Mouse (Mus musculus) kidney, embryonic 14.5 days (tissue): ENCODE results near the gene Art2b. TPM values are rescaled to one million over a fixed set of nuclear protein-coding genes. Genes with fewer than 3 reads are reported as not detected.

ENCODE experiments used
- ATAC-seq: fragments of 200-750 bp; cut with Nextera tagmentation; 2 replicates; pipeline ENCODE4 v1.8.0; 2017; ENCODE audit warnings: moderate number of reproducible peaks, mild to moderate bottlenecking, moderate TSS enrichment, moderate library complexity; ENCODE audit not compliant: low FRiP score, low TSS enrichment
- H3K27ac ChIP-seq: fragments of 300-500 bp; sonication (generic); 2 replicates; pipeline ENCODE4 v1.5.1; 2014; ENCODE audit warnings: low read depth, mild to moderate bottlenecking, low read length, moderate library complexity, mixed read lengths
- H3K27me3 ChIP-seq: fragments of 300-500 bp; sonication (generic); 2 replicates; pipeline ENCODE4 v1.6.1; 2014; ENCODE audit warnings: mild to moderate bottlenecking, low read length; ENCODE audit not compliant: control insufficient read depth, insufficient read depth
- H3K36me3 ChIP-seq: fragments of 300-500 bp; sonication (generic); 2 replicates; pipeline ENCODE4 v1.6.1; 2014; ENCODE audit warnings: low read length, mixed read lengths; ENCODE audit not compliant: control insufficient read depth, insufficient read depth
- H3K4me1 ChIP-seq: fragments of 300-500 bp; sonication (generic); 2 replicates; pipeline ENCODE4 v1.6.1; 2014; ENCODE audit warnings: low read length, mixed read lengths; ENCODE audit not compliant: control insufficient read depth, insufficient read depth
- H3K4me2 ChIP-seq: fragments of 300-500 bp; sonication (generic); replicated peaks from 2 replicates; pipeline ENCODE4 v1.6.1; 2014; ENCODE audit warnings: low read depth, mild to moderate bottlenecking, low read length
- H3K4me3 ChIP-seq: fragments of 300-500 bp; sonication (generic); 2 replicates; pipeline ENCODE4 v1.5.1; 2014; ENCODE audit warnings: mild to moderate bottlenecking, low read length
- H3K9ac ChIP-seq: fragments of 300-500 bp; sonication (generic); 2 replicates; pipeline ENCODE4 v1.6.1; 2014; ENCODE audit warnings: low read depth, mild to moderate bottlenecking, low read length, moderate library complexity
- H3K9me3 ChIP-seq: fragments of 300-500 bp; sonication (generic); 2 replicates; pipeline ENCODE4 v1.6.1; 2016; ENCODE audit warnings: low read length; ENCODE audit not compliant: control insufficient read depth
- WGBS: fragments of 180-500 bp; shearing (Covaris S2); extraction: QIAGEN DNeasy Blood & Tissue Kit; methylation state at CpG from one replicate; pipeline ENCODE4 v1.1.7; 2014; 5-methylcytosine and 5-hydroxymethylcytosine counted together
- polyA plus RNA-seq: library from polyadenylated mRNA; unstranded; fragments of >200 nt; fragmentation: Nextera tagmentation; extraction: Ambion mirVana; gene quantifications from 2 replicates; pipeline ENCODE4 v1.2.1, GENCODE M21; 2014

Art2b gene
- polyA plus RNA-seq, 1 experiment from 2014 or later: not detected

DNA sequence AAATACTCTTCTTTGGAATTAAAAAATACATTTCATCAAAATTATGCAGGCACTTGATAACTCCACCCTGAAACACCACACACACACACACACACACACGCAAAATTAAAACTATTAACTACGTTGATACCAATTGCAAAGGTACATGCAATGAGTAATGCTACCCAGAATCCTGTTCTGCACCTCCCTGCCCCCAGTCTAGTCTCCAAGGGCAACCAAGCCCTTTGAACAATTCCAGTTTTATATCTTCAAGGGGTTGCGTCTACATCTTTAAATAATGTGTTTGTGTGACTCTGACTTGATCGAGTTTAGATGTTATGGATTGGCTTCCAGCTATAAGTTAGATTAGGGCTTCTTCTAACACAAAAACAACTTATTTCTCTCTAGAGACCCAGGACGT is 49.9 kb downstream of the Art2b start:
- no peaks in the 10 kb centered on the region for H3K36me3 ChIP-seq

DNA sequence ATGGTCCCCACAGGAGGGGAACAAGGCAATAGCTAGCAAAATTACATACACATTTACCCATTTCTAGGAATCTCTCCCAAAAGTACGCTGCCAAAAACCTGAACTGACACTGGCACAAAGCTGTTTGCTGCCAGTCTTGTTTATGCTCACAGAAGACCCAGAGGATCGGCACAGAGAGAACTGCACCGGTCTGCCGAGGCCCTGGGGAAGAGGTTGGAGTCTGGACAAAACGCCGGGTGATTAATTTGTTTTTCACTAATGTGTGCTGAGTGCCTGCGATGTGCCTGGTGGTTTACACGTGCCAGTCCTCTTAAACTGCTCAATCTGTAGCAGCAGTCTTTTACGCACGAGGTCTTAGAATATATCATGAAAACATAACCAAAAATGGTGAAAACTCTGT is 50.3 kb downstream of the Art2b start:
- H3K4me2 ChIP-seq: no peak overlapping the region
- no peak overlapping the region for H3K9ac ChIP-seq
- peaks cover 5% of the 10 kb centered on the region; the same call in 1 of the 2 replicates for H3K4me1 ChIP-seq
- no peaks in the 10 kb centered on the region for H3K27me3 ChIP-seq
- H3K27ac ChIP-seq: no peak overlapping the region
- ATAC-seq: no peak
- H3K9me3 ChIP-seq: no peaks in the 10 kb centered on the region
- no peak overlapping the region for H3K4me3 ChIP-seq
- H3K36me3 ChIP-seq: no peaks in the 10 kb centered on the region
- WGBS: 75% methylated on average over 10 of the region's 10 CpGs

More for the DNA sequence above, 49.9 kb downstream of the Art2b start:
- H3K9ac ChIP-seq: no peak overlapping the region
- H3K9me3 ChIP-seq: no peaks in the 10 kb centered on the region
- H3K4me3 ChIP-seq: no peak overlapping the region
- H3K4me1 ChIP-seq: peaks cover 5% of the 10 kb centered on the region; the same call in 1 of the 2 replicates
- no peak overlapping the region for H3K4me2 ChIP-seq
- no peak for ATAC-seq
- 77% methylated on average over 5 of the region's 5 CpGs for WGBS
- no peaks in the 10 kb centered on the region for H3K27me3 ChIP-seq
- H3K27ac ChIP-seq: no peak overlapping the region

DNA sequence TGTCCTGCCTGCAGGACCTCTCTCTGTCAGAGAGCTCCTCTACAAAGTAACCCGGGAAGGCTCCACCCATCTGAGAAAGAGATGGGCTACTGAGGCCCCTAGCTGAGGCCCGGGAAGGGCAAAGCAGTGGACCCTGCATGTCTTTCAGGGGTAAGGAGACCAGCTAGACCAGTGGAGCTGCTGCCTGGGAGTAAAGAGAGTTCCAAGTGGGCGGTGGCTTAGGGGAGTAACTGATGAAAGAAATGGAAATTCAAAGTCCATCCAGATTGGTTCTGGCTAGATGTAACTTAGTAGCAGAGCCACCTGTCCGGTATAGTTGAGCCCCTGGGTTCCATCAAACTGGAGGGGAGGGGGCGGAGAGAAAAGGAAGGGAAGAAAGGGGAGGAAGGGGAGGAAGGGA is 51.0 kb downstream of the Art2b start:
- Histone ChIP-seq H3K4me1 (peaks cover 5% of the 10 kb centered on the region; the same call in 1 of the 2 replicates), H3K36me3 (no peaks in the 10 kb centered on the region), H3K9ac (no peak overlapping the region), H3K4me3 (no peak overlapping the region), H3K27me3 (no peaks in the 10 kb centered on the region), H3K4me2 (no peak overlapping the region), H3K27ac (no peak overlapping the region), H3K9me3 (no peaks in the 10 kb centered on the region)
- no peak for ATAC-seq
- WGBS: 24% methylated on average over 5 of the region's 5 CpGs

Other genes with a start within 250 kb of the Art2b start
- gene Arap1, start 237.5 kb downstream of the Art2b start, polyA plus RNA-seq: 70.9 and 92.5 TPM in 2 replicates
- gene Gm45837, start 174.7 kb downstream of the Art2b start, polyA plus RNA-seq: 10.2 and 13.2 TPM in 2 replicates
- 11.0 and 16.4 TPM in 2 replicates for gene Pde2a, start 163.9 kb downstream of the Art2b start, polyA plus RNA-seq
- 30.7 and 54.9 TPM in 2 replicates for gene Clpb, start 78.0 kb upstream of the Art2b start, polyA plus RNA-seq
- gene Phox2a, start 232.7 kb upstream of the Art2b start, polyA plus RNA-seq: not detected in 2 replicates